Mouse (Mus musculus) fat pad, adult 2 months (tissue): Measurements from ENCODE around the gene Sgsm3.

ENCODE experiments used
- DNase-seq: peaks from one replicate; pipeline ENCODE4 v3.0.0-alpha.2; 2011; ENCODE audit warnings: low read depth, low spot score; ENCODE audit errors: extremely low read depth

The Sgsm3 gene

GRCm38 (mm10) chr15:80979611-80980010 lies 2.0 kb downstream of the Sgsm3 start:
- no peak for DNase-seq

GRCm38 (mm10) chr15:80981176-80981575 lies 3.6 kb downstream of the Sgsm3 start:
- DNase-seq = no peak

- DNase-seq = no peak
Observed at GRCm38 (mm10) chr15:80983264-80983663, 5.7 kb downstream of the Sgsm3 start.

- DNase-seq = no peak
Observed at GRCm38 (mm10) chr15:80988331-80988730, 10.8 kb downstream of the Sgsm3 start.

- DNase-seq = no peak
Observed at GRCm38 (mm10) chr15:80989712-80990111, 12.1 kb downstream of the Sgsm3 start.

GRCm38 (mm10) chr15:80994959-80995358 lies 17.4 kb downstream of the Sgsm3 start:
- DNase-seq = no peak

- no peak for DNase-seq
Observed at GRCm38 (mm10) chr15:80996090-80996835, 18.7 kb downstream of the Sgsm3 start.

GRCm38 (mm10) chr15:80997077-80997476 lies 19.5 kb downstream of the Sgsm3 start:
- no peak for DNase-seq

- no peak for DNase-seq
Observed at GRCm38 (mm10) chr15:81000419-81001138, 23.0 kb downstream of the Sgsm3 start.

GRCm38 (mm10) chr15:81006127-81006735 lies 28.7 kb downstream of the Sgsm3 start:
- no peak for DNase-seq

GRCm38 (mm10) chr15:81007339-81007738 lies 29.8 kb downstream of the Sgsm3 start:
- no peak for DNase-seq

- DNase-seq = no peak
Observed at GRCm38 (mm10) chr15:81007905-81008304, 30.3 kb downstream of the Sgsm3 start.

GRCm38 (mm10) chr15:81008689-81009123 lies 31.1 kb downstream of the Sgsm3 start:
- no peak for DNase-seq

GRCm38 (mm10) chr15:81010114-81010513 lies 32.5 kb downstream of the Sgsm3 start:
- DNase-seq = no peak

- DNase-seq = no peak
Observed at GRCm38 (mm10) chr15:81011523-81011922, 34.0 kb downstream of the Sgsm3 start.

GRCm38 (mm10) chr15:81012359-81012758 lies 34.8 kb downstream of the Sgsm3 start:
- no peak for DNase-seq

- DNase-seq = no peak
Observed at GRCm38 (mm10) chr15:81013186-81013585, 35.6 kb downstream of the Sgsm3 start.

GRCm38 (mm10) chr15:81015068-81015744 lies 37.6 kb downstream of the Sgsm3 start:
- no peak for DNase-seq

- DNase-seq = no peak
Observed at GRCm38 (mm10) chr15:81016488-81016887, 38.9 kb downstream of the Sgsm3 start.

GRCm38 (mm10) chr15:81017308-81017707 lies 39.7 kb downstream of the Sgsm3 start:
- DNase-seq = no peak

- DNase-seq = no peak
Observed at GRCm38 (mm10) chr15:81021377-81021776, 43.8 kb downstream of the Sgsm3 start.
